Mouse (Mus musculus): Measurements from ENCODE around the gene Kcnh3.

DNA sequence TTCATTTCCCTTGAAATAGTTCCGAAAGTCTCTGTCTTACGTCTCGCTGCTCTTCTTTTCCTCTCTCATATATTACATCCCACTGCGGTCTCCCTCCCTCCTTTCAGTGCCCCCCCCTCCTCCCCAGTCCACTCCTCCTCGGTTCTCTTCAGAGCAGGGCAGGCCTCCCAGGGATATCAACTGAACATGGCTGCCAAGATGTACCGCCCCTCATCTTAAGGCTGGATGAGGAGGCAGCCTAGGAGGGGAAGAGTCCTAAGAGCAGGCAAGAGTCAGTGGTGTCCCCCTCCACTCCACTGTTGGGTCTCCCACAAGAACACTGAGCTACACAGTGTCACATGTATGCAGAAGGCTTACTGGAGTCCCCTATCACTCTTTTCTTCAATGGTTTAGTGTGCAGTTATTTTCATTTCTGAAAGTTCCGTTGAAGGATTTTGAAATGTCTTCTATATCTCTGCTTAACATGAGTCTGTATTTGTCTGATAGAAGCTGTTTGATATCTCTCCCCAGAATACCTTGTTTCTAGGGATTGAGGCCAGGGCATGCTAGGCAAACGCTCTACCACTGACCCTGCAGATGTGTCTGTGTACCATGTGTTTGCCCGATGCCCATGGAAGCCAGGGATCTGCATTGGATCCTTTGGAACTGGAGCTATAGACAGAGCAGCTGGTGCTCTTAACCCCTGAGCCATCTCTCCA lies 40.3 kb upstream of the Kcnh3 start:
- TF ChIP-seq CTCF (conservative IDR thresholded peaks at IDR 0.05; ENCODE audit: insufficient read depth, insufficient read length, low read depth, low read length), result no peak
- TF ChIP-seq POLR2A (IDR thresholded peaks at IDR 0.05; ENCODE audit: low read depth, low read length), result no peak

Data from kidney, adult 2 months (tissue).